ENCODE assay signal across 27 mouse cellular contexts in genomic region chr6:18135246-18135645, GRCm38 (mm10). TPM values are rescaled to one million over a fixed set of nuclear protein-coding genes. Genes with fewer than 3 reads are reported as not detected.
A peak's percentile ranks its signal among the peaks of the same experiment; 100 is the strongest.
DNase-seq lines count a peak whose midpoint lies in the region; ATAC-seq and TF ChIP-seq lines count a peak whose summit lies in the region.
"Had no signal": no experiment of that assay in that cellular context is flagged by ENCODE, and none has a peak within 500 bp of the region (broad histone marks: within the 10 kb centered on the region; RNA-seq: fewer than 3 reads in every experiment).

No protein-coding gene starts in this region.

- no peak overlapping the region for H3K9ac ChIP-seq in kidney, postnatal 0 days (ENCODE audit: low read depth, low read length)
- H3K9ac ChIP-seq: limb, embryonic 15.5 days; neural tube, embryonic 15.5 days had no signal

- no peaks in the 10 kb centered on the region for H3K36me3 ChIP-seq in kidney, postnatal 0 days (ENCODE audit: insufficient read depth, low read length)
- H3K36me3 ChIP-seq: limb, embryonic 15.5 days; midbrain, embryonic 10.5 days; neural tube, embryonic 15.5 days had no signal

- H3K9me3 ChIP-seq in kidney, postnatal 0 days (replicated peaks; ENCODE audit: low read length): no peaks in the 10 kb centered on the region
- H3K9me3 ChIP-seq: limb, embryonic 15.5 days; midbrain, embryonic 10.5 days; neural tube, embryonic 15.5 days had no signal

- no peak overlapping the region for H3K27ac ChIP-seq in kidney, postnatal 0 days
- H3K27ac ChIP-seq: limb, embryonic 15.5 days; midbrain, embryonic 10.5 days; neural tube, embryonic 15.5 days had no signal

- 43% methylated on average over 1 of the region's 1 CpGs for WGBS in kidney, postnatal 0 days

- no peak overlapping the region for H3K4me2 ChIP-seq in kidney, postnatal 0 days (ENCODE audit: low read length)
- H3K4me2 ChIP-seq: limb, embryonic 15.5 days; neural tube, embryonic 15.5 days had no signal

- no peak for ATAC-seq in kidney, postnatal 0 days (replicated peaks; ENCODE audit: low FRiP score, low read depth)
- ATAC-seq: activated CD4-positive, CD25-positive, alpha-beta regulatory T cell, adult 4 months; forebrain, embryonic 16.5 days; inflammation-experienced regulatory T-cells, adult 6 months; Patski had no signal

- H3K4me3 ChIP-seq in kidney, postnatal 0 days (replicated peaks; ENCODE audit: low read depth, low read length): no peak overlapping the region
- H3K4me3 ChIP-seq: limb, embryonic 15.5 days; midbrain, embryonic 10.5 days; myocyte; neural tube, embryonic 15.5 days had no signal

- no peaks in the 10 kb centered on the region for H3K4me1 ChIP-seq in kidney, postnatal 0 days (replicated peaks; ENCODE audit: insufficient read depth, low read length)
- H3K4me1 ChIP-seq: limb, embryonic 15.5 days; neural tube, embryonic 15.5 days had no signal

- DNase-seq in embryo, embryonic 10.5 days (ENCODE audit: low spot score): peak; percentile 10
- no peak for DNase-seq in embryo, embryonic 10 days (ENCODE audit: low spot score)
- peak; percentile 58 for DNase-seq in kidney, postnatal 0 days (ENCODE audit: low spot score)
- no peak for DNase-seq in kidney, postnatal 4 days
- peak; percentile 20 for DNase-seq in retina, embryonic 14.5 days (ENCODE audit: low spot score)
- no peak for DNase-seq in retina, postnatal 1 day
- DNase-seq in urinary bladder, postnatal 4 days (ENCODE audit: low spot score in 2 of 2): no peak
- DNase-seq in adrenal gland, adult 8-10 months: no peak
- DNase-seq: adrenal gland, postnatal 36 days; cerebellum, adult 9-11 months; heart, adult 18-20 months; heart, postnatal 4 days; lung, postnatal 4 days had no signal

- H3K27me3 ChIP-seq in kidney, postnatal 0 days (ENCODE audit: insufficient read depth, low read length): no peaks in the 10 kb centered on the region
- H3K27me3 ChIP-seq: limb, embryonic 15.5 days; neural tube, embryonic 15.5 days; Patski had no signal

- TF ChIP-seq CTCF in kidney, postnatal 0 days (IDR thresholded peaks at IDR 0.05; ENCODE audit: low read depth): peak; percentile 67

RNA-seq across cellular contexts. Expression of gene Asz1, which starts 26.4 kb away (rescaled TPM):
- polyA plus RNA-seq in kidney, postnatal 0 days (2015; fragmentation: Nextera tagmentation; extraction: Ambion mirVana): not detected in 2 replicates
- not detected for total RNA-seq in adrenal gland, adult 8-10 months (2022)
- total RNA-seq: adrenal gland, postnatal 36 days; gastrocnemius, adult 8-10 months; heart, adult 18-20 months; heart, postnatal 4 days; layer of hippocampus, adult 18-20 months; left cerebral cortex, postnatal 10 days had no signal
- polyA plus RNA-seq: activated CD4-positive, CD25-positive, alpha-beta regulatory T cell, adult 4 months; forebrain, embryonic 16.5 days; heart, embryonic 14.5 days; inflammation-experienced regulatory T-cells, adult 6 months; kidney, embryonic 14.5 days; limb, embryonic 15.5 days; liver, embryonic 16.5 days; midbrain, embryonic 10.5 days; myocyte; neural tube, embryonic 15.5 days; Patski had no signal

RNA-seq across cellular contexts. Expression of gene Cftr, which starts 35.2 kb away (rescaled TPM):
- polyA plus RNA-seq in kidney, postnatal 0 days (2015; fragmentation: Nextera tagmentation; extraction: Ambion mirVana): 3.3 and 3.7 TPM in 2 replicates
- total RNA-seq in adrenal gland, adult 8-10 months (2022): under 1 TPM; 0.05 to 0.12 (median 0.08) TPM
- total RNA-seq: gastrocnemius, adult 8-10 months had no signal
- polyA plus RNA-seq: activated CD4-positive, CD25-positive, alpha-beta regulatory T cell, adult 4 months; inflammation-experienced regulatory T-cells, adult 6 months; myocyte had no signal

Comparison
In these comparisons a context has a peak if more than half of its experiments do, and no peak if none do; other contexts are left out.
1. DNase-seq: peak in embryo, embryonic 10.5 days (single experiment), kidney, postnatal 0 days (single experiment) and retina, embryonic 14.5 days (single experiment); none in embryo, embryonic 10 days (single experiment), kidney, postnatal 4 days (0 of 2), retina, postnatal 1 day (single experiment), urinary bladder, postnatal 4 days (0 of 2) and adrenal gland, adult 8-10 months (single experiment).